Mouse (Mus musculus) ES-Bruce4 (cell line): ENCODE measurements around the gene Nprl3. TPM values are rescaled to one million over a fixed set of nuclear protein-coding genes. Genes with fewer than 3 reads are reported as not detected.

Experiments used
- H3K27ac ChIP-seq: 2 replicates; pipeline ENCODE4 v1.5.1; 2012; ENCODE audit warnings: low read length, inconsistent platforms; ENCODE audit not compliant: insufficient read depth
- H3K27me3 ChIP-seq: 2 replicates; pipeline ENCODE4 v1.6.1; 2012; ENCODE audit warnings: mild to moderate bottlenecking, low read length, inconsistent platforms; ENCODE audit not compliant: control insufficient read depth, poor library complexity, insufficient read depth, severe bottlenecking
- H3K36me3 ChIP-seq: 2 replicates; pipeline ENCODE4 v1.6.1; 2012; ENCODE audit warnings: inconsistent platforms, mild to moderate bottlenecking, low read length, moderate library complexity; ENCODE audit not compliant: control insufficient read depth, poor library complexity, insufficient read depth, severe bottlenecking
- H3K4me1 ChIP-seq: one replicate; pipeline ENCODE4 v1.8.1; 2011; ENCODE audit warnings: low read length; ENCODE audit not compliant: control insufficient read depth, insufficient read depth
- H3K4me3 ChIP-seq: 2 replicates; pipeline ENCODE4 v1.5.1; 2011; ENCODE audit warnings: low read depth, mild to moderate bottlenecking, low read length
- H3K9ac ChIP-seq: 2 replicates; pipeline ENCODE4 v1.6.1; 2012; ENCODE audit warnings: low read depth, mild to moderate bottlenecking, inconsistent platforms; ENCODE audit not compliant: poor library complexity, severe bottlenecking
- H3K9me3 ChIP-seq: replicated peaks from 2 replicates; pipeline ENCODE4 v1.6.1; 2012; ENCODE audit warnings: mild to moderate bottlenecking, low read length, inconsistent platforms; ENCODE audit not compliant: control insufficient read depth, poor library complexity, insufficient read depth, severe bottlenecking
- CTCF ChIP-seq: IDR thresholded peaks from one replicate; pipeline ENCODE4 v1.8.1; 2011; ENCODE audit warnings: low read depth, low read length
- EP300 ChIP-seq: IDR thresholded peaks from 2 replicates; pipeline ENCODE4 v1.6.1; 2011; ENCODE audit warnings: low read depth, low read length; ENCODE audit not compliant: insufficient read depth
- POLR2A ChIP-seq: IDR thresholded peaks from one replicate; pipeline ENCODE4 v1.8.1; 2011; ENCODE audit warnings: low read length; ENCODE audit not compliant: insufficient read depth
- polyA plus RNA-seq: library from polyadenylated mRNA; stranded (reverse); fragments of >200 nt; gene quantifications from 2 replicates; pipeline ENCODE4 v1.2.4, GENCODE M21; 2011; ENCODE audit warnings: low read depth; ENCODE audit not compliant: missing spikeins, insufficient read depth, insufficient read length

Gene Nprl3
- polyA plus RNA-seq, 1 experiment, result 31.6 TPM

DNA sequence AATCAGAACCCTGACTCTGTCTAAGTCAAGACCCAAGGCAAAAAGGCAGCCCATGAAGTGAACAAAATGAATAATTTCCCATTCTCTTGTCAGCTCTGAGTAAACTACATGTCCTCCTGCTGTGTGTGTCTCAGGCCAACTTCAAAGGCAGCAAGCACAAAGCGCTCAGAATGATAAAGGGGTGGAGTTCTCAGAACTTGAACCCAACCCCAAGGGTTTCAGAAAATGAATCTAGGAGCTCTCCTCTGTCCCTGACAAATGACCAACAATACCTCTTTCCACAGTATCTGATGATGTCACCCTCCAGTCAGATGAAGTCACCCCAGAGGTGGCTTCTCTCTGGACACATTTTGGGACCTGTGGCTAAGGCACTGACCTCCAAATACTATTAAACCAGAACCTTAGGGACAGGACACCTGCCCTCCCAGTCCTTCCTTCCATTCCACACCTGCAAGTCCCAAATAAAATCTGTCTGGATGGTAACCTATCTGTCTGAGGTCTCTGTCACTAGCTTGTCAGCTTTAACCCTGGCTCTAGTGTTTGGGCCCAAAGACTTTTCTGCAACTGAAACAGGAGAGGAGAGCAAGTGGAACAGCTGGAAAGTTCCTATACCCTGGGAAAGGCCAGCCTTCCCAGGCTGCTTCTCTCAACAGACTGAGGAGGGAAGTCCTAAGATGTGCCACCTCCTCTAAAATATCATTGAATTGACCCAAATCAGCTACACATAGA, 14.1 kb upstream of the Nprl3 start:
- H3K27ac ChIP-seq, result no peak overlapping the region
- peaks cover 2% of the 10 kb centered on the region; the same call in 1 of the 2 replicates for H3K27me3 ChIP-seq
- H3K4me3 ChIP-seq, result no peak overlapping the region
- H3K4me1 ChIP-seq, result no peaks in the 10 kb centered on the region
- H3K36me3 ChIP-seq, result no peaks in the 10 kb centered on the region
- H3K9ac ChIP-seq, result no peak overlapping the region
- no peaks in the 10 kb centered on the region for H3K9me3 ChIP-seq
- TF ChIP-seq POLR2A (no peak), CTCF (no peak), EP300 (no peak)

DNA sequence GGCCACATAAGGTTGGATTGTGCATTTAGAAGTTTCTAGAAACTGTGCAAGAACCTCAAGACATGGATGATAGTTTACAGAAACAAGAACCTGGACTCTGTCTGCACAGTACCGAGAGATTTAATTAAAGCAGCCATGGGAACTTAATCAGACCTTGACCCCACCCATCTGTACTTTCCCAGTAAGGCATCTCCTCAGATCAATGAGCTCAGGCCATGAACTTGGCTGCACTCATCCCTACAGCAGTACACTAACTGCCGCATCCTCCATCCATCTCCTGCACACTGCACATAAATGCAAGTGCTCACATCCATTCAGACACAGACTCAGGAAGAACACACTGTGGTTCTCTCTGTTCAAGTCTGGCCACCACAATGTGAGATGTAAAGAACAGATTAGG, 13.1 kb upstream of the Nprl3 start:
- Histone ChIP-seq H3K4me3 (no peak overlapping the region), H3K27ac (no peak overlapping the region), H3K9me3 (no peaks in the 10 kb centered on the region), H3K4me1 (no peaks in the 10 kb centered on the region), H3K9ac (no peak overlapping the region), H3K27me3 (peaks cover 2% of the 10 kb centered on the region; the same call in 1 of the 2 replicates), H3K36me3 (no peaks in the 10 kb centered on the region)
- TF ChIP-seq CTCF (no peak), POLR2A (no peak), EP300 (no peak)

GRCm38 (mm10) chr11:32278458-32278957, 11.0 kb upstream of the Nprl3 start:
- Histone ChIP-seq H3K36me3 (no peaks in the 10 kb centered on the region), H3K9me3 (no peaks in the 10 kb centered on the region), H3K9ac (no peak overlapping the region), H3K4me1 (no peaks in the 10 kb centered on the region), H3K27ac (no peak overlapping the region), H3K4me3 (no peak overlapping the region), H3K27me3 (peaks cover 2% of the 10 kb centered on the region; the same call in 1 of the 2 replicates)
- no peak for TF ChIP-seq CTCF
- TF ChIP-seq EP300, result no peak
- TF ChIP-seq POLR2A, result no peak

DNA sequence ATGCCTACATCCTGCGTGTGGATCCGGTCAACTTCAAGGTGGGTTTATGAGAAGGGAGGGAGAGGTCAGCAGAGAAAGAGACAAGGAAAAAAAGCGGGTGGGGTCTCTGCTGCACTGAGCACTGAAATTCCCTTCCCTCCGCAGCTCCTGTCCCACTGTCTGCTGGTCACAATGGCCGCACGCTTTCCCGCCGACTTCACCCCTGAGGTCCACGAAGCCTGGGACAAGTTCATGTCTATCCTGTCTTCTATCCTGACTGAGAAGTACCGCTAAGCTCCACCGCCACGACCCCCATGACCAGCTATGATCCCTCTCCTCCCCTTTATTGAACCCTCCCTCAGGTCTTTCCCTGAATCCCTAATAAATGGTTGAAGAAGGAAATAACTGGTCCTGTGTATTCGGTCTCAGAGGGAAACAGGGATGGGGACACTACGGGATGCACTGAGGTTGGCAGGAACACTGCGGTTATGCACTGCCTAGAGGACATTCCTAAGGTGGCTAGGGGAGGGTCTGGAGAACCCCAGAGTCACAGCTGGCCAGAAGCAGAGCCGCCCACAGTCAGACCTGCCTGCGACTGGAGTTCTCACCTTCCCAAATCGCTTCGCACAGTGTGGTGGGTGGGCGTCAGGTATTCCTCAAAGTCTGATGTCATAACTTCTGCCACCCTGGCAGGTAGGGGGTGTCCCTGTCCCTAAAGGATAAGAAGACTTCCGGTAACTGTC, 10.4 kb upstream of the Nprl3 start:
- Histone ChIP-seq H3K4me1 (no peaks in the 10 kb centered on the region), H3K4me3 (peak overlapping the region; percentile 36), H3K36me3 (no peaks in the 10 kb centered on the region), H3K9me3 (no peaks in the 10 kb centered on the region), H3K9ac (no peak overlapping the region), H3K27ac (no peak overlapping the region), H3K27me3 (peaks cover 2% of the 10 kb centered on the region; the same call in 1 of the 2 replicates)
- TF ChIP-seq POLR2A, result no peak
- TF ChIP-seq CTCF, result no peak
- TF ChIP-seq EP300, result no peak

DNA sequence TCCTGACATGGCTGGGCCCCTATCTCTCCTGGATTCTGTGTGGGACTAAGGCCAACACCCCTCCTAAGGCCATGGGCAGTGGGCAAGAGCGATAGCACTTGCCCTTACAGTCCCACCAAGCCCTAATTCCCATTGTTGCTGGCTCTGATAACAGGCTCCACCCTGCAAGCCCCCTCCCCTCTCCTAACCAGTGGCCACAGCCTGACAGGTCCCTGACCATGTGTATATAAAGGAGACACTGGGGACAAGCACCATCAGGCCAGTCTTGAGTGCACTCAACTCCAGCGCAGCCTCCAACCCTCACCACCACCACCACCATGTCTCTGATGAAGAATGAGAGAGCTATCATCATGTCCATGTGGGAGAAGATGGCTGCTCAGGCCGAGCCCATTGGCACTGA, 8.8 kb upstream of the Nprl3 start, which contains the start of gene Hba-x:
TSS of gene Hba-x (plus strand) at position 54 of the 400 bp plus-strand sequence.
- no peaks in the 10 kb centered on the region for H3K36me3 ChIP-seq
- TF ChIP-seq EP300 (no peak), CTCF (no peak), POLR2A (no peak)
- H3K9ac ChIP-seq, result no peak within 1 kb of the TSS
- no peaks in the 10 kb centered on the region for H3K4me1 ChIP-seq
- no peak within 1 kb of the TSS for H3K4me3 ChIP-seq
- H3K27ac ChIP-seq, result no peak within 1 kb of the TSS
- H3K27me3 ChIP-seq, result no peaks in the 10 kb centered on the region
- no peaks in the 10 kb centered on the region for H3K9me3 ChIP-seq
